Mouse (Mus musculus): ENCODE data around the gene Rcan3. TPM values are rescaled to one million over a fixed set of nuclear protein-coding genes. Genes with fewer than 3 reads are reported as not detected.

The Rcan3 gene
- polyA plus RNA-seq, 1 experiment = 17.7 TPM

GRCm38 (mm10) chr4:135373299-135373698, 60.4 kb downstream of the Rcan3 start:
- peaks cover 26% of the 10 kb centered on the region for H3K27me3 ChIP-seq (replicated peaks)
- no peaks in the 10 kb centered on the region for H3K4me1 ChIP-seq
- H3K36me3 ChIP-seq (replicated peaks; ENCODE audit: low read length) = no peaks in the 10 kb centered on the region
- peaks cover 16% of the 10 kb centered on the region for H3K9me3 ChIP-seq
- TF ChIP-seq GATA1 (IDR thresholded peaks at IDR 0.05; ENCODE audit: borderline replicate concordance, low read length) (no peak), FLI1 (IDR thresholded peaks at IDR 0.05; ENCODE audit: low read length) (no peak)
- no peak overlapping the region for H3K4me3 ChIP-seq (replicated peaks)

GRCm38 (mm10) chr4:135370372-135370771, 63.3 kb downstream of the Rcan3 start:
- TF ChIP-seq FLI1 (IDR thresholded peaks at IDR 0.05; ENCODE audit: low read length) (no peak), GATA1 (IDR thresholded peaks at IDR 0.05; ENCODE audit: borderline replicate concordance, low read length) (no peak)
- H3K4me1 ChIP-seq = no peaks in the 10 kb centered on the region; the same call in 1 of the 2 replicates
- no peaks in the 10 kb centered on the region for H3K36me3 ChIP-seq (replicated peaks; ENCODE audit: low read length)
- H3K27me3 ChIP-seq (replicated peaks) = peaks cover 25% of the 10 kb centered on the region
- peaks cover 13% of the 10 kb centered on the region for H3K9me3 ChIP-seq
- no peak overlapping the region for H3K4me3 ChIP-seq (replicated peaks)

GRCm38 (mm10) chr4:135362828-135363227, 70.8 kb downstream of the Rcan3 start:
- TF ChIP-seq GATA1 (IDR thresholded peaks at IDR 0.05; ENCODE audit: borderline replicate concordance, low read length) = no peak
- no peak for TF ChIP-seq FLI1 (IDR thresholded peaks at IDR 0.05; ENCODE audit: low read length)
- H3K27me3 ChIP-seq (replicated peaks) = peaks cover 26% of the 10 kb centered on the region
- peaks cover 18% of the 10 kb centered on the region for H3K4me1 ChIP-seq
- H3K4me3 ChIP-seq (replicated peaks) = no peak overlapping the region
- H3K36me3 ChIP-seq (replicated peaks; ENCODE audit: low read length) = no peaks in the 10 kb centered on the region
- 0 out of 2 replicates have a peak, but pooled peaks cover 3% of the 10 kb centered on the region for H3K9me3 ChIP-seq

Other genes starting within 250 kb of the Rcan3 start
- gene Clic4, start 161.0 kb downstream of the Rcan3 start, polyA plus RNA-seq (2012; ENCODE audit: insufficient read depth, low replicate concordance) = 19.4 and 27.6 TPM in 2 replicates
- 207 and 466 TPM in 2 replicates for gene Srrm1, start 80.5 kb downstream of the Rcan3 start, polyA plus RNA-seq (2012; ENCODE audit: insufficient read depth, low replicate concordance)
- 2.2 TPM in 1 of 2 replicates, not detected in the other for gene Ncmap, start 35.6 kb downstream of the Rcan3 start, polyA plus RNA-seq (2012; ENCODE audit: insufficient read depth, low replicate concordance)
- gene Stpg1, start 60.9 kb upstream of the Rcan3 start, polyA plus RNA-seq (2012; ENCODE audit: insufficient read depth, low replicate concordance) = 3.6 and 4.5 TPM in 2 replicates
- 50.7 and 286 TPM in 2 replicates for gene Nipal3, start 61.2 kb upstream of the Rcan3 start, polyA plus RNA-seq (2012; ENCODE audit: insufficient read depth, low replicate concordance)
- not detected in 2 replicates for gene Grhl3, start 139.8 kb upstream of the Rcan3 start, polyA plus RNA-seq (2012; ENCODE audit: insufficient read depth, low replicate concordance)

Measured in megakaryocyte, embryonic 14.5 days (primary cell).